Mouse (Mus musculus) stomach, postnatal 0 days (tissue): Measurements from ENCODE around the gene Serpina12.
A peak's percentile ranks its signal among the peaks of the same experiment; 100 is the strongest.

Experiments
- CTCF ChIP-seq: IDR thresholded peaks from 2 replicates; pipeline ENCODE4 v1.5.1; 2016; ENCODE audit warnings: antibody characterized with exemption, low read depth, mild to moderate bottlenecking, moderate library complexity
- EP300 ChIP-seq: optimal IDR thresholded peaks from 2 replicates; pipeline ENCODE3; 2016; ENCODE audit warnings: antibody characterized with exemption

DNA sequence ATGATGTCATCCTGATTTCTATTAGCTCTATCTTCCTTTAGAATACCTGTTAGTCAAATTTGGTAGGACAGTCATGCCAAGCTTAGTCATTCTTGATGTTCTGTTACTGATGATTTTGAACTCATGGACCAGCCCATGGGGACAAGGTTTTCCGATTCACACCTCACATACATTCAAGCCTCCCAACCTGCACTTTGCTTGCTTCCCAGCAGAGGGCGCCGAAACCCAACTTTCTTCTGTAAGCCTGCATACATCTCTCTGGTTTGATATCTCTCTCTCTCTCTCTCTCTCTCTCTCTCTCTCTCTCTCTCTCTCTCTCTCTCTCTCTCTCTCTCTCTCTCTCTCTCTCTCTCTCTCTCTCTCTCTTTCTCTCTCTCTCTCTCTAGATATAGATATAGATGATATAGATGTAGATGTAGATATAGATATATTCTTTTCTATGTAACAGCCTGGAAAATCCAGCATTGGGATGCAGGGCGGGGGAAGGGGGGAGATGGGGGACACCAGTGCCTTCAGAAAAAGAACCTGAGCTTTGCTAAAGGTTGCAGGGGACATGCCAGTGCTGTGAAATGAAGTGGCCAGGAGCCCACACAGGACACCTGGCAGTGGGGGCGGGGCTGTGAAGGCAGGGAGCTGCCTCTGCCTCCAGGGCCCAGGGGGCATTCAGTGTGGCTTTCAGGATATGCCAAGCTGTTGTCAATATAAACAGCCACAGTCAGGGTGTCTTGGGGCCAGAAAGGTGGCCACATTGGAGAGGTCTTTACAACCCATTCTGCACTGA is 48.8 kb downstream of the Serpina12 start:
- TF ChIP-seq CTCF (peak; percentile 87), EP300 (no peak)
